Mouse (Mus musculus): ENCODE results near the gene Fance.
"Not testable (repeated sequence)": the region's sequence is repeated elsewhere in the genome, so short reads cannot be mapped to it uniquely, and the experiment has no call there.

The Fance gene

GRCm38 (mm10) chr17:28348211-28348610 is 34.9 kb downstream of the Fance start:
- DNase-seq (ENCODE audit: extremely low spot score): no peak

- DNase-seq (ENCODE audit: extremely low spot score): peak; percentile 48
These were observed 36.1 kb downstream of the Fance start for GRCm38 (mm10) chr17:28349264-28349880.

DNA sequence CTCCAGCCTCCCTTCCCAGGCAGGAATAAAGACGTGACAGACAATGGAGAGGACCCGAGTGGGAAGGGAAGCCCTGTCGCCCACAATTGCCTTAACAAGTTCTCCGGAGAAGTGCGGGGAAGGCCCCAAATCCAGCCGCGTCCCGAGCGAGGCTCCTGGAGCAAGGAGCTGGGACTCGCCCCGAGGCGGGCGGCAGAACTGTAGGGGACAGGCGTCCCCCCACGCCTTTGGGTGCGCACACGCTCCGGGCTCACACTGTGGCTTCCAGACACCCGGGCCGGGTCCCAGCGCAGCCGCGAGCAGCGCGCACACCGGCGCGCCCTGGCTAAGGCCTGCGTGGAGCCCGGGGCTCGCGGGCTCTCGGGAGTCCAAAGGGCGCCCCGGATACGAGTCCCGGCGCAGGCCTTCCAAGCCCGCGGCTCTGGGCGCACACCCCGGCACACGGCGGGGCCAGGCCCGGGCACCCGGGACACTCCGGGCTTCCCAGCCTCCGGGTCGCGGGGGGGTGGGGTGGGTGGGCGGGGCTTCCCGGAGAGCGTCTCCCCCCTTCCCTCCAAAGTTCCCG is 36.7 kb downstream of the Fance start:
- DNase-seq (ENCODE audit: extremely low spot score): peak; percentile 58

- DNase-seq (ENCODE audit: extremely low spot score): peak; percentile 96
These were observed 37.4 kb downstream of the Fance start, which contains the start of gene Tead3 for GRCm38 (mm10) chr17:28350466-28351352. Gene Tead3 (minus strand): TSS chr17:28350817.

- DNase-seq (ENCODE audit: extremely low spot score): no peak
These were observed 38.1 kb downstream of the Fance start for GRCm38 (mm10) chr17:28351353-28351890.

DNA sequence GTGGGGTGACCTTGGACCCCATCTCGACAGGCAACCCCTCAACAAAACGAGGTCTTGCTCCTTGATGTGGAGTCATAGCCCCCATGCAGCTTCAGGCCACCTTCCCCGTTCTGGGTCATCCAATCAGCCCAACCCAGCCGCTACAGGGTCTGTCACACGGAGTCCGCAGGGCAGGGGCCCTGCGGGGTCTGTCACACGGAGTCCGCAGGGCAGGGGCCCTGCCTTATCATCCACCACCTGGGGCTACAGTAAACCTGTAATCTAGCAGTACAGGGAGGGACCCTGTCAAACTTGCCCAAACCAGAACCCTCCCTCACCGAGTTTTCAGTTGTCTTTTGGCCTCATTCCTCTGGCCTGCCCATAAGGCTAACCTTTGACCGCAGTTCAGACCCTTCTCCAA is 38.7 kb downstream of the Fance start:
- DNase-seq (ENCODE audit: extremely low spot score): peak; percentile 51

GRCm38 (mm10) chr17:28355871-28356270 is 42.6 kb downstream of the Fance start:
- no peak for DNase-seq (ENCODE audit: extremely low spot score)

GRCm38 (mm10) chr17:28358576-28359261 is 45.4 kb downstream of the Fance start:
- DNase-seq (ENCODE audit: extremely low spot score): not testable (repeated sequence)

GRCm38 (mm10) chr17:28360531-28361277 is 47.4 kb downstream of the Fance start:
- no peak for DNase-seq (ENCODE audit: extremely low spot score)

GRCm38 (mm10) chr17:28361921-28362652 is 48.8 kb downstream of the Fance start:
- no peak for DNase-seq (ENCODE audit: extremely low spot score)

- DNase-seq (ENCODE audit: extremely low spot score): peak; percentile 56
These were observed 49.5 kb downstream of the Fance start for GRCm38 (mm10) chr17:28362653-28363292.

- DNase-seq (ENCODE audit: extremely low spot score): no peak
These were observed 50.2 kb downstream of the Fance start for GRCm38 (mm10) chr17:28363507-28363906.

GRCm38 (mm10) chr17:28365122-28365521 is 51.8 kb downstream of the Fance start, which contains the start of gene Tulp1:
Gene Tulp1 (minus strand): TSS chr17:28365222.
- DNase-seq (ENCODE audit: extremely low spot score): no peak

GRCm38 (mm10) chr17:28368449-28368848 is 55.1 kb downstream of the Fance start:
- peak; percentile 88 for DNase-seq (ENCODE audit: extremely low spot score)

DNA sequence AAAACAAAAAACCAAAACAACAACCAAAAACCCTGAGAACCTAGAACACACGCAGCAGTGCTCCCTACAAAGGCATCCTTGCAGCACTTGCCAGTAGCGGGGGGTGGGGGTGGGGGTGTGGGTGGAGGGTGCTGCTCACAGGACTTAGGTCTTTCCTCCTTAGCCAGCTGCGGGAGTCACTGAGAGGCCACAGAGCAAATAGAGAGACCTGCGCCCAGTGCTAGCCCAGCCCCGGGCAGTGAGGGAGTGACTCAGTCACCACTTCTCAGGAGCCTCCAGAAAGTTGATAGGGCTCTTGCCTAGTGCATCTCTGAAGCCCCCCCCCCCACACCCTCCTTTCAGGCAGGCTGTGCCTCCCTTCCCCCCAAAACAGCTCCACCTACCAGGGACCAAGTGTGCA is 55.7 kb downstream of the Fance start:
- no peak for DNase-seq (ENCODE audit: extremely low spot score)

- no peak for DNase-seq (ENCODE audit: extremely low spot score)
These were observed 58.0 kb downstream of the Fance start for GRCm38 (mm10) chr17:28371286-28371685.

DNA sequence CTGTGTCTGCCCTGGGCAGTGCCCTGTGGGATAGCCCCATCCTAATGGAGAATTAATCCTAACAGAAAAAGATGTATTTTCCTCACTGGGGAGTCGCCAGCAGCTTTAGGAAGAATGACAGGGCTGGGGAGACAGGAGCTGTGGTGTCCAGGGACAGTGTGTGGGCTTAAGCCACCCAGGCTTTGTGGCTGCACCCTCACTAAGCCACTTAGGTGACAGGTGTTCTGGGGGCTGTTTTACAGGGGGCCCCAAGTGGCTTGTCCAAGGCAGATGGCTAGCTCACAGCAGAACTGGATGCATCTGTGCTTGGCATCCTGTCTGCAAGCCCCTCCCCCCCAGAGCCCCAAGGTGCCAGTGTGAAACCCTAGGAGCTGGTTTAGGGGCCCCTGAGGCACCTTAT is 58.6 kb downstream of the Fance start:
- no peak for DNase-seq (ENCODE audit: extremely low spot score)

GRCm38 (mm10) chr17:28373821-28374220 is 60.5 kb downstream of the Fance start:
- peak; percentile 53 for DNase-seq (ENCODE audit: extremely low spot score)

GRCm38 (mm10) chr17:28374494-28374893 is 61.2 kb downstream of the Fance start:
- DNase-seq (ENCODE audit: extremely low spot score): no peak

DNA sequence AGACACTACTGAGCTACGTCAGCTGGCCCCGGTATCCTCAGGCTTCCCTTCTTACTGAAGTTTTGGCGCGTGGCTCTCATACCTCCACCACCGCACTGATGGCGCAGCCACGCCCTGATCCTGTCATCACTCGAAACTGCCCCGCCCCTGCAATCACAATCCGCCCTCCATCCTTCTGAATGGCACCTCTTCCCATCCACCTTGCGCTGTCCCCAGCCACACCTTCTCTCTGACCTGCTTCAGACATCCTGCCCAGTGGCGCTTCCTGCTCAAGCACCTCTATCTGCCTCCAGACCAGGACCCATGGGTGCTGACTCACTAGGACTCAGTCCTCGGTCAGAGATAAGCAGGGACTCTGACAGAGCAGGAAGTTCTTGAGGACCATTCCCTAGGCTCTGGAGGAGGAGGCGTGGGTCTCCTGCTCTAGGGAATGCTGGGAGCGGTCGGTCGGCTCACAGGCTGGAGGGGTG is 62.3 kb downstream of the Fance start:
- DNase-seq (ENCODE audit: extremely low spot score): no peak

Measured in embryo, embryonic 9.5 days (tissue).